Mouse (Mus musculus): Measurements from ENCODE around the gene Syt2. TPM values are rescaled to one million over a fixed set of nuclear protein-coding genes. Genes with fewer than 3 reads are reported as not detected.

Syt2 gene
- total RNA-seq, 2 experiments from 2014 or later: 0.04 to 0.29 TPM

- intact Hi-C loops (cut with DNase I; ENCODE audit: low total_unique reads): no loop called here
- DNase-seq: no peak
Observed at GRCm38 (mm10) chr1:134699390-134699789, 52.9 kb downstream of the Syt2 start.

DNA sequence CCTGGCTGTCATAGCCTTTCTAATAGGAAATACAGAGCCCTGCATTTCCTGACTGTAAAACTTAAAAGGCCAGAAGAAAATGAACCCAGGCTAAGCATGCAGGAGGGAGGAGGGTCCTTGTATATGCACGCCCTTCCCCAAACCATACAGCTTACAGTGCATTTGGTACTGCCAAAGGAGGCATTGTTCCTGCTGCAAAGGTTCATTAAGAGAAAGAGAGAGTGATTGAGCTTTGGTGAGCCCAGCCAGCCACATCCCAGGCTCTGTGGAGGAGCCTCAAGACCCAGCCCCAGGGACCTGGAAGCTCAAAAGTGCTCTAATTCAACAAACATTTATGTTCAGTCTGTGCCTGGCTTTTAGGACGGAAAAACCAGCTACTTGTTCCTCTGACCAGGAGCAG, 53.7 kb downstream of the Syt2 start:
- intact Hi-C loops (cut with DNase I; ENCODE audit: low total_unique reads): no loop called here
- DNase-seq: no peak

- DNase-seq: no peak
- intact Hi-C loops (cut with DNase I; ENCODE audit: low total_unique reads): no loop called here
Observed at GRCm38 (mm10) chr1:134700634-134701033, 54.2 kb downstream of the Syt2 start.

GRCm38 (mm10) chr1:134701191-134701590, 54.7 kb downstream of the Syt2 start:
- intact Hi-C loops (cut with DNase I; ENCODE audit: low total_unique reads): no loop called here
- no peak for DNase-seq

GRCm38 (mm10) chr1:134703232-134703631, 56.8 kb downstream of the Syt2 start:
- intact Hi-C loops (cut with DNase I; ENCODE audit: low total_unique reads): no loop called here
- no peak for DNase-seq

DNA sequence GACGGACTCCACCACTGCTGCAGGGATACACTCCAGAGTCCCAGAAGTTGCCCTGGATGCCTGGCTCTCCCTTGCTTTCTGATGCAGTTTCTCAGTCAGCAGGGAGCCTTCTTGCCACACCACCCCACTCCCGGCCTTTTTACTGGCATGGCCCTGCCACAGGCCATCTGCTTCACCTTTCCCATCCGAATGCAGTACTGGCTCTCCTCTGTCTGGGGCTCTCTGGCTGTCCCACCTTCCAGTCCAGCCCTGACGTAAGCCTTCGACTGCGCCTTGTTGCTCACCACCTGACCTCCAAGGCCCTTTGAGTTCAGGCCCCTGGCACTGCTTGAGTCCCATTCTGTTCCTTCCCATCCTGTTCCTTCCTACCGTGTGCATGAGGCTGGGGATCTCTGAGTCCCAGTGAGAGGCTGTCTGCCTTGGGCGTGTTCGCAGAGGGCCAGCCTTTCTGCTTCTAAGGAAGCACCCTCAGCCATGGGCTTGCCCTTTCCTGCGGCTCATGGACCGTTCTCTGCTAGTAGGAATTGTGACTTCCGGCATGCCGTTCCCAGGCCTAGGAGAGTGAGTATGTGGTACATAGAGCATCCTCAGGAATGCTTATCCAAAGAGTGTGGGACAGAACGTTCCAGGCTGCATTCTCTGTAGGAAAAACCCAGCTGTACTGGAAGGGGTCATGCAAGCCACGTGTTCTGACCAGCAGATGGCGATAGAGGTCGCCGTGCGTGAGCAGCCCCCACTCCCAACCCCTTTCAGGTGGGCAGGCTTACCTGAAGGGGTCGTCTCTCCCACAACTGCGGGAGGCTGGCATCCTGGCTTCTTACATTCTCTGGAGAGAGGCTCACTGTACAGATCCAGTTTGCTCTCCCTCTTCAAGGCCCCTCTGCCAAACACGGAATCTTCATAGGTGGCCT, 58.2 kb downstream of the Syt2 start:
- peak; percentile 34 for DNase-seq
- intact Hi-C loops (cut with DNase I; ENCODE audit: low total_unique reads): no loop called here

- intact Hi-C loops (cut with DNase I; ENCODE audit: low total_unique reads): no loop called here
- DNase-seq: no peak
Observed at GRCm38 (mm10) chr1:134706549-134706948, 60.1 kb downstream of the Syt2 start.

GRCm38 (mm10) chr1:134707516-134707915, 61.0 kb downstream of the Syt2 start:
- DNase-seq: no peak
- intact Hi-C loops (cut with DNase I; ENCODE audit: low total_unique reads): no loop called here

GRCm38 (mm10) chr1:134708274-134708673, 61.8 kb downstream of the Syt2 start:
- intact Hi-C loops (cut with DNase I; ENCODE audit: low total_unique reads): no loop called here

DNA sequence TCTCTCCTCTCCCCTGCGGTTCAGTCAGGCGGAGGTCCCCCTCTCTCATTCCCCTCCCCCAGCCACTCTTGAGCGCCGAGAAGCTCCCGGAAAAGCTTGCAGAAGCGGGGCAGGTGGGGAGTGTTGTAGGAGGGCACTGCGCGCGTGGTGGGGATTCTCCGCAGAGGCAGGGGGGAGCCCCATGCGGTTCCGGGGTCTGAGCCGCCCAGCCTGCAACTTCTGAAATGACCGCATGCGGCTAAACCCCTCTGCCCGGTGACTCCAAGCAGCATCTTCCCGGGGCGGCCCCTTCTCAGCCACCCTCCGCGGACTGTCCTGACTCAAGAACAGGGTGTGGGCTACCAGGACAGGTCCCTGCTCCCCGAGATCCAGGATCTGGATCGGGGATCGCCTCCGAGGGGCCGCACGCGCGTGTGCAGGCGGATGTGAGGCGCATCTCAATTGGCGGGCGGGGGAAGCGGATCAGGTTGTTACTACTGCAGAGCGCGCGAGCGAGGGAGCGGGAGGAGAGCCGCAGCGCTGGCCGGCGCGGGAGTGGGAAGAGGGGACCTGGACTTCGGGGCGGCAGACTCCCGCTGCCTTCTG, 62.4 kb downstream of the Syt2 start:
- intact Hi-C loops (cut with DNase I; ENCODE audit: low total_unique reads): no loop called here
- DNase-seq: no peak

More at GRCm38 (mm10) chr1:134708274-134708673, 61.8 kb downstream of the Syt2 start:
- DNase-seq: no peak

- intact Hi-C loops (cut with DNase I; ENCODE audit: low total_unique reads): no loop called here
Observed at GRCm38 (mm10) chr1:134709411-134710306, 63.2 kb downstream of the Syt2 start.

DNA sequence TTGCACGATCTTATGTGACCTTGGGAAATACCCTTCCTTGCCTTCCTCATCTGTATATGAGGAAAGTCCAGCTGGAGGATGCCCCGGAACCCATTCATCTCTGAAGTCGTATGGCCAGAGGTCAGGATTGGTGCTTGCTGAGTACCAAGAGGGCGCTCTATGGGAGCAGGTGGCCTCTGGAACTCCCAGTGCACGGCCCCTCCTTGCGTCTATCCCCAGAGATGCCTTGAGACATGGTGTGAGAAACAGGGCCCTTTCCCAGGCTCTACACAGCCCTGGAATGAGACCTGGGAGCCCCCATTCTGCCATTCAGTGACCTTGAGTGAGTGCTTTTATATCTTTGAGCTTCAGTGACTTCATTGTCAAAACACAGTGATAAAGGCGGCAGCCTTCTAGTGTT, 64.6 kb downstream of the Syt2 start:
- no peak for DNase-seq

More at GRCm38 (mm10) chr1:134709411-134710306, 63.2 kb downstream of the Syt2 start:
- no peak for DNase-seq

GRCm38 (mm10) chr1:134711653-134712052, 65.2 kb downstream of the Syt2 start:
- no peak for DNase-seq
- intact Hi-C loops (cut with DNase I; ENCODE audit: low total_unique reads): no loop called here

More for the DNA sequence above, 64.6 kb downstream of the Syt2 start:
- intact Hi-C loops (cut with DNase I; ENCODE audit: low total_unique reads): no loop called here

DNA sequence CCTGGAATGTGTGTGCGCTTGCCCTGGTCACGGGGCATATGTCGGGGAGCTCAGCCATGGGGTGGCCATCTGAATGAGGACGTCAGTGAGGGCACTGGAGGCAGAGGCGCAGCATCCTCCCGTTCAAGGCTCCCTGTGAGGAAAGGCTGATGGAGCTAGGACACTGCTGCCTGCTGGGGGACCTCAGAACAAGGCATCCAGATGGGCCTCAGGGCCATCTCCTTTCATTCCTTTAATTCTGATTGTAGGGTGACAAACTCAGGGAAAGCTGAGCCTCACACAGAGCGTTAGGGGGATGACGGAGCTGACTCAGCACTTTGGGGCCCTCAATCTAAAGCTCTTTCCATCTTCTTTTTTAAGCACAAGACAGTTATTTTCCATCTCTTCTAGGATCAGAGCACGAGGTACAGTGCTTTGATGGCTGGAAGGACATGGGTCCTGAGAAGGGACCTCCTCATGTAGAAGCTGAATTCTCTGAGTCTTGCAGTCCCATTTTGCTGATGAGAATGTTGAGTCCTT, 66.4 kb downstream of the Syt2 start:
- no peak for DNase-seq
- intact Hi-C loops (cut with DNase I; ENCODE audit: low total_unique reads): no loop called here

- intact Hi-C loops (cut with DNase I; ENCODE audit: low total_unique reads): no loop called here
- no peak for DNase-seq
Observed at GRCm38 (mm10) chr1:134713421-134713969, 67.0 kb downstream of the Syt2 start.

DNA sequence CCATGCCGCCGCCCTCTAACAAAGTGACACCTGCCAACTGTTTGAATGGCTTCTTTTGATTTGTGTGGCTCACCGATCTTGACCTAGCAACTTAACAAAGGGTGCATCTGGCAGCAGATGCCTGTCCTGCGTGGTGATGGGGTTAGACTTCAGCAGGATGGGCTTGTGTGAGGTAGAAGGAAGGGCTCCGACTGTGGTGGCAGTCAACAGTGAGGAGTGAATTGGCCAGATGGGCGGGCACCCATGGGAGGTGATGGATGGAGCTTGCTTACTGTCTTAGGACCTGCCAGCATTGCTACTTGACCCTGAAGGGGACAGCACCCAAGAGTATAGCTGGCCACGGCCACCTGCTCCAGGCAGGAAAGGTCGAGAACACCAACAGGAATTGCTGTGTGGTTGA, 67.7 kb downstream of the Syt2 start:
- DNase-seq: no peak
- intact Hi-C loops (cut with DNase I; ENCODE audit: low total_unique reads): no loop called here

GRCm38 (mm10) chr1:134715092-134715491, 68.6 kb downstream of the Syt2 start:
- intact Hi-C loops (cut with DNase I; ENCODE audit: low total_unique reads): no loop called here
- DNase-seq: no peak

GRCm38 (mm10) chr1:134719718-134720304, 73.3 kb downstream of the Syt2 start:
- intact Hi-C loops (cut with DNase I; ENCODE audit: low total_unique reads): no loop called here
- DNase-seq: no peak

DNA sequence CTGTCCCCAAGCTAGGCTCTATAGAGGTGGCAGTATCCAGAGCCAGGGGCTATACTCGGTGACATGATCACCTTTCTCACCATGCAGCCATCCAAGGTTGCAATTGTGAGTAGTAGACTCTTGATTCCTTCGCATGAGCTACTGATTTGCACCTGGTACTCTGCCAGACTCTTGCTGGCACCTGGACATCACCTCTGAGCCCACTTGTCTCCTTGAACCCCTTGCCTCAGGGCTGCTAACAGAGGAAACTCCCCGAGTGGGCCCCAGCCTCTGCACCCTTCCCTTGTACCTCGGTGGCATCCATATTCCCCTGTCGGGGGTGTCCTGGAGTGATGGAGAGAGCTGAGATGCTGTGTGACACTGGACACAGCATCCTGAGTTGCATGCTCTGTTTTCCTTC, 75.0 kb downstream of the Syt2 start:
- no peak for DNase-seq
- intact Hi-C loops (cut with DNase I; ENCODE audit: low total_unique reads): no loop called here

Data from gastrocnemius, postnatal 14 days (tissue).